Mouse (Mus musculus) gastrocnemius, postnatal 14 days (tissue): Measurements from ENCODE around the gene Top2a. TPM values are rescaled to one million over a fixed set of nuclear protein-coding genes. Genes with fewer than 3 reads are reported as not detected.

Experiments
- DNase-seq: peaks from one replicate; pipeline ENCODE4 v3.0.0; 2021; ENCODE audit warnings: mixed read lengths
- intact Hi-C: fragments of 180-260 bp; cut with DNase I; formaldehyde crosslinking; loops from one replicate; pipeline ENCODE4 v1.15.1; 2025; ENCODE audit warnings: low total_unique reads
- total RNA-seq, 2 experiments: library from RNA; stranded (reverse); gene quantifications; 2 replicates each; pipeline ENCODE4 v1.2.3; 2021

Top2a gene
- total RNA-seq, 2 experiments from 2014 or later: 13.8 to 16.9 TPM

DNA sequence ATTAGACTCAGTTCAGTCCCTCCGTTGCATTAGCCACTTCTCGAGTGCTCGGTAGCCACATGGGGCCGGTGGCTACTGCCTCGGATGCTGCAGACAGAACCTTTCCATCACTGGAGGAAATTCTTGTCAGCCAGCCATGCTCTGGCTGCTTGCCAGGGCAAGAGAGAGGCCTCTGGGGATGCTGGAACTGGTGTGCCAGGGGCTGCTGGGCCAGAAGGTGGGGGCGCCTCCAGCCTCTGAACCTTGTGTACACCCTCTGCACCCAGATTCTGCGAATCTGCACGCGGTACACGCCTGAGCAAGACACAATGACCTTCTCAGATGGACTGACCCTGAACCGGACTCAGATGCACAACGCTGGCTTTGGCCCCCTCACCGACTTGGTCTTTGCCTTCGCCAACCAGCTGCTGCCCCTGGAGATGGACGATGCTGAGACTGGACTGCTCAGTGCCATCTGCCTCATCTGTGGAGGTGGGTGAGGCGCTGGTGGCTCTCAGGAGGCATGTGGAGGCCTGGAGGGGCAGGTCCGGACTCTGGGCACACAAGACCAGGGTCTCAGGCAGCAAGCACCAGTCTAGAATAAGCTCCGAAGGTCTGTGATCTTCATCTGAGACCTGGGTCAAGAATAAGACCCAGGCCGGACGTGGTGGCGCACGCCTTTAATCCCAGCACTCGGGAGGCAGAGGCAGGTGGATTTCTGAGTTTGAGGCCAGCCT lies 52.5 kb downstream of the Top2a start:
- intact Hi-C loops: loop anchor here (2.0 to 10.0 kb wide), 2 partner anchors 45 to 117 kb away; partner anchors contain the start of gene Rara
- no peak for DNase-seq

DNA sequence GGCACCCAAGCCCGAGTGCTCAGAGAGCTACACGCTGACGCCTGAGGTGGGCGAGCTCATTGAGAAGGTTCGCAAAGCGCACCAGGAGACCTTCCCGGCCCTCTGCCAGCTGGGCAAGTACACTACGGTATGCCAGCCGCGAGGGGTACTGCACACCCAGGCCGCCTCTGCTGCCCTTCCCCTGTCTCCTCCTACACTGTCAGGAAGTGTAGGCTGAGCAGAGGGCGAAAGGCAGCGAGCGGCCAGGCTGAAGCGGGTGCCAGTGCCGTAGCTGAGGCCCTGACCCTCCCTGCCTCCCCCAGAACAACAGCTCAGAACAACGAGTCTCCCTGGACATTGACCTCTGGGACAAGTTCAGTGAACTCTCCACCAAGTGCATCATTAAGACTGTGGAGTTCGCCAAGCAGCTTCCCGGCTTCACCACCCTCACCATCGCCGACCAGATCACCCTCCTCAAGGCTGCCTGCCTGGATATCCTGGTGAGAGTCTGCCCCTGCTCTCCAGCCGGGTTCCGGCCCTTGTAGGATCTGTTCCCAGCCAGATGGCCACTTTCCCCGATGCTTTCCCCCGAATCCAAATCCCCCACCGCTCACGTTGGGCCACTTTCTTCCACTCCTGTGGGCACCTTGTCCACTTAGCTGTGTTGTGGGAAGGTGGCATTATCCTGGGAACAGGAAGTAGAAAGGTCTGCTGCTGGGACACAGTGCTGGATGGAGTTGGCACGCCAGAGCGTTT lies 53.6 kb downstream of the Top2a start:
- DNase-seq: no peak
- intact Hi-C loops: loop anchor here (2.0 to 10.0 kb wide), 2 partner anchors 44 to 116 kb away; partner anchors contain the start of gene Rara

DNA sequence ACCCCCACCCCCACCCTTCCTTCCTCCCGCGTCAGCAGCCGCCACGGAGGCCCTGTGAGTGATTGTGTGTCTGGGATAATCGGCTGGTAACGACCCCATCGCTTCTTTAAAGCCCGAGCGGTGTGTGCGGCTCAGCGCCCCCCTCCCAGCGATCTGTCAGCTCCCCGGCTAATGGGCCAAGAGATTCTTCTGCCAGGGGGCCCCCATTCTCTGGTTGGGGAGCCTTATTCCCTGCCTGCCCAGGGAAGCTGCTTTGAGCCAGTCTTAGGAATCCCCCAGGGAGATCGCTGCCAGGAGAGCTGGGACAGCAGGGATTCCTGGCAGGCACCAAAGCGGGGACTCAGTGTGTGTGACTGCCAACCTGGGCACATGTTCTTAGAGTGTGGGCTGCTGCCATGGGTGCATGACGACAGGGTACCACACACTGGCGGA lies 54.5 kb downstream of the Top2a start:
- no peak for DNase-seq
- intact Hi-C loops: no loop called here

DNA sequence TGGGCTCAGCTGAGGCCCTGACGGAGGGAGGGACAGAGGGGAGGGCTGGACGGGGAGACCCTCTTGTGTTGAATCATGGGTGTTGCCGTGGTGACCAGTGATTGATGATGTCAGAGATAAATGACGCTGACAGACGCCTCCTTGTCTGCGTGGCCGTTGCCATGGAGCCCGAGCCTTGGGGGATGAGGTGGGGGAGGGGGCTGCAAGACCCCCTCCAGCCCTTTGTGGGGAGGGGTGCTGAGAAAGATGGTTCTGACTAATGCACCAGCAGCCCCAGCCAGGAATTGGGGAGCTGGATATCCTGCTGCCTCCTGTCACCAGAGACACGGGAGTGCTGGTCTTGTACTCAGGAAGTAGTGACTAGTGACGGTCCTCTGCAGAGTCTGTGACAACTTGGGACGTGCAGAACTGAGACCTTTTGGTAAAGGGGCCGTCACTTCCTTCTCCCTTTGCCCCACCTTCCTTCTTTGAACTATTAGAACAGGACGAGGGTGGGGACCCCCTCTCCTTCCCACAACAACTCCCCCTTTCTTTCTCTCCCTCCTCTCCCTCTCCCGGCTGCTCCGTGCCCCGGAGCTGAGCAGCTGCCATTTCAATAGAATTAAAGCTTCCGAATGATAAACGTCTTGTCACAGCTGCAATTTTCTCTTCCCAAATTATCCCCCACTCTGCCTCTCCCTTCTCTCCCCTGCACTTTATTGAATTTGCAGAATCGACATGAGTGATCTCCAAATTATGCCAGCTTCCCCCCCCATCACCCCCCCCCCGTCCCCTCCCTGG lies 55.1 kb downstream of the Top2a start:
- intact Hi-C loops: no loop called here
- DNase-seq: no peak

DNA sequence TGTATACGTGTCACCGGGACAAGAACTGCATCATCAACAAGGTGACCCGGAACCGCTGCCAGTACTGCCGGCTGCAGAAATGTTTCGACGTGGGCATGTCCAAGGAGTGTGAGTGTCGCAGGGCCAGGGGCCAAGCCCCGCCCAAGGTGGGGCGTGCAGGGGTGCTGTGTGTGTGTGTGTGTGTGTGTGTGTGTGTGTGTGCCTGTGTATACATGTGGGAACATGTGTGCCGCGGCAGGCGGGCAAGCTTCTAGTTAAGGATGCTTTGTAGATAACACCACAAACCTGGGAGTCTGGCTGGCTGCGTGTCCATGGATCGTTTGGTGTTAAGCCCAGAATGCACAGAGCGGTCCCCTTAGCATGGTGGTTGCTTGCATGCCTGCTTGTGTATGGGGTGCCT lies 55.9 kb downstream of the Top2a start:
- intact Hi-C loops: no loop called here
- no peak for DNase-seq

DNA sequence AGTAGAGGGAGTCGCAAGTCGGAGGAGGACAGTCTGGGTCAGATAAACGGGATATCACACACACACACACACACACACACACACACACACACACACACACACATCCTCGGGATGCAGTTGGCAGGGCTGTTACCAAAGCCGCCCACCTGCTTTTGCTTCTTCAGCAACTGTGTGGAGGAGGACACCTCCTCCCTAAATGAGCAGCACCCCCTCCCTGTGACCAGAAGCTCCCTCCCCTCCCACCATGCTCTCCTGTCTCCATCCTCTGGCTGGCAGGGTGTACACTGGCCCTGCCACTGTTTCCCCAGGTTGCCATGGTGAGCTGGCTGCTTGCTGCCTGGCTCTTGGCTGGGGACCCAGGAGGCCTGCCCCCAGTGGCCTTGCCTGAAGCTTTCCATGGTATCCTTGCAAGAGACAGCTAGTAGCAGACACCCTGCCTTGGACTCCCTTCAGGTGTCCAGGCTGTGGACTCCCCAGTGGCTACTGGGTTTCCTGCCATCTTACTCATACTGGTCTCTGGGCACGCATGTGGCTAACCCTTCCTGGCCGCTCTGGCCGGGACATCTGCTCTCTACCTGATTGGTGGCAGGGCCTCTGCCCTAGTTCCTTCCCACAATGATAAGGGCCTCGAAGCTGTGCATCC lies 57.4 kb downstream of the Top2a start:
- peak; percentile 90 for DNase-seq
- intact Hi-C loops: no loop called here

DNA sequence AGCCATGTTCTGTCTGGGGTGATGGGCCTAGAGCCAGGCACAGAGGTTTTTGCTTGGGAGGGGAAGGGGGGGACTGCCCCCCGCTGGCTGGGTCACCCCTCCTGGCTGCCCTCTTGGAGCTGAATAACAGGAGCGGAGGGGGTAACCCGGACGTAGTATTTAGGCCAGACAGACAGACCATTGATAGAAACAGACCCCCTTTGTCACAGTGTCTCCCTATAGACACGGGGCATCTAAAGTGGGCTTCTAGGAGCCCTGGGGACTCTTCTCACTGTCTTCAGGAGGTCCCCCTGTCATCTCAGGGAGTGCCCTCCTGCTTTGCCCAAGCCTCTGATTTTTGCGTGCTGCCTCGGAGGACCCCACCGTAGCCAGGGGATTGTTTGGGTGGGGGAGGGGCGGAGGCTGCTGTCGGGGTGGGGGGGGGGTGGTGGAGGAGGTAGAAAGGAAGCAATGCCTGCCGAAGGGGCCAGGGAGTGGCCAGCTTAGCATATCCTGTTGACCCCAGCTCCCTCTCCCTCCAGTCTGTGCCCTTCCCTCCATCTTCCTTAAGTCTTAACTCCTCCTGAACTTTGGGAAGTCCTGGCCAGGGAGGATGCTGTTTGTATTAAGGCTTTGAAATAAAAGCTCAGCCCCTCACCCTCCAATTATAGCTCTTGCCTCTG lies 58.4 kb downstream of the Top2a start:
- no peak for DNase-seq
- intact Hi-C loops: no loop called here

DNA sequence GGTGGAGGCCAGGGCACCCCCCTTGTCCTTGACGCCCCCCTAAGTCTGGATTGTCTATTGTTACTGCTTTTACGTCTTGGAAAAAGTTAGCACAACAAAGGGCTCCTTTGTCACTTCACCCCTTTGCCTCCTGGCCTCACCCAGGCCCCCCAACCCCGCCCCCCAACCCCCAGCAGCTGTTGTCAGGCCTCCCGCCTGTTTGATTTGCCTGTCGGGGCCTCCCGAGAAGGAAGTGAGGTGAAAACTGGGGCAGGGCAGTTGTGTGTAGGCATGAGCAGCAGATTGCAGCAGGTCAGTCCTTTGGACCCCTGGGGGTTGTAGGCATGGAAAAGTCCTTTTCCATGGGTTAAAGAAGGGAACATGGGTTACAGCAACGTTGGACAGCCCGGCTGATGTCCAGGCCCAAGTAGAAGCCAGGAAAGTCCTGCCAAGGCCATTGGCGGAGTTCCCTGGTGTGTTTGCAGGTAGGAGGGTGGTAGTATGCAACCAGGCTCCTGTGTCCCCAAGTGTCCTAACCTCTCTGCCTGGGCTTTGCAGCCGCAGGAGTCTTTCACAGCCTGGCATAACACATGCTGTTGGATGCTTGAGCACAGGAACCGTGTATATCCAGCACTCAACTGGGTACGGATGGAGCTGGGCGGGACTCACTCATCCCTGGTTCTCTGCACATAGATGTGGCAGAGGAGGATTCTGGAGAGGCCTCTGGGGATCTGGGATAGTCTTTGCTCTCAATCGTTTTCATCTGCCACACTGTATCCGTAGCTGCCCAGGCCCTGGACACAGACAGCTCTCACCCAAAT lies 59.2 kb downstream of the Top2a start:
- no peak for DNase-seq
- intact Hi-C loops: no loop called here

DNA sequence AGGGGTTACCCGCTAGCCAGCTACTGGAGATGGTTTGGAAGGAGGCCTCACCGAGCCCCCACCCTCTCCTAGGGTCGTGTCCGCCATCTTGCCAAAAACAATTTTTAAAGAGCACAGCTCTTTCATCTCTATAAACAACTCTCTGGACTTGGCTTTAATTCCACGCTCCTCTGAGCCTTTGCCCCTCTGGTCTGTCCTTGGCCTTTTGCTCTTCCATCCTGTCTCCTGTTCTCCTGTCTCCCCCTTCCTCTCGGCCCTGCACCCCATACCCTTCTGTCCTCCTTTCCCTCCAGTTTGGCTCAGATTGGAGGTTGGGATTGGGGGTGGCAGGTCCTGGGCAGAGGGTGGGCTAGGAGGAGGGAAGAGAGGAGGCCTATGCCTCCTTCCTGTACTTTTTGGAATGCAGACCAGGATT lies 59.8 kb downstream of the Top2a start:
- DNase-seq: no peak
- intact Hi-C loops: no loop called here

DNA sequence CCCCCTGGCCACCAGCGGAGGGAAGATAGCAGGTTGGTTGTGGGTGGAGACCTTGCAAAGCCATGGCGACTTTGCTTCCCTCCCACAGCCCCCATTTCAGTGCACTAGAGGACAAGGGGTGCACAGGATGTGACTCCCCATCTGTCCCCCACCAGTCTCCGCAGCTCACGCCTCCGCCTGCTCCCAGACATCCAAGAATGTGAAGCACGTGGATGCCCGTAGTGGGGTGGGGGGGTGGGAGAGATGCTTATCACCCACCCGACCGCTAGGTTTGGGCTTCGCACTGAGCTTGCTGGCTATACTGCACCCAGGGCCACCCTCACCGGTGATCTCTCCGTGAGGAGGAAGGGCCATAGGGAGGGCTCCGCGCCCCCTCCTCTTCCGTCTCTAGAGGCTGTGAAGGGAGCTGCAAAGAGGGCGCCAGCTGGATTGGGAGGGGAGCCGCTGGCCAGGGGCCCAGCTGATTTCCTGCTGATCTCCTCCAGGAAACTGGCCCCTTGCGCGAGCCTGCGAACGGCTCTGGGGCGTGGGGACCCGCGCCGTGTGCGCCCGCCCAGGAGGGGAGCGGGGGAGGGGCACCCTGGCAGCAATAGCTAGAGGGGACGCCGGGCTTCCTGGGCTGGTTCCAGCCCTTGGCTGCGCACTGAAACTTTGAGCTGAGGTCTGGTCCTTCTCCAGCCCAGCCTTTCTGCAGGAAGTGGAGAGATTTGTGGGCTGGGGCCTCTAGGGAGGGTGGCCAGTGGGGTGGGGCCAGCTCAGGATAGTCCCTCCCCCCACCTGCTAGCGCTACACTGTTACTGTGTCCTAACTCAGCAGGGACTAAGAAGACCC lies 60.6 kb downstream of the Top2a start:
- DNase-seq: peak; percentile 87
- intact Hi-C loops: no loop called here

DNA sequence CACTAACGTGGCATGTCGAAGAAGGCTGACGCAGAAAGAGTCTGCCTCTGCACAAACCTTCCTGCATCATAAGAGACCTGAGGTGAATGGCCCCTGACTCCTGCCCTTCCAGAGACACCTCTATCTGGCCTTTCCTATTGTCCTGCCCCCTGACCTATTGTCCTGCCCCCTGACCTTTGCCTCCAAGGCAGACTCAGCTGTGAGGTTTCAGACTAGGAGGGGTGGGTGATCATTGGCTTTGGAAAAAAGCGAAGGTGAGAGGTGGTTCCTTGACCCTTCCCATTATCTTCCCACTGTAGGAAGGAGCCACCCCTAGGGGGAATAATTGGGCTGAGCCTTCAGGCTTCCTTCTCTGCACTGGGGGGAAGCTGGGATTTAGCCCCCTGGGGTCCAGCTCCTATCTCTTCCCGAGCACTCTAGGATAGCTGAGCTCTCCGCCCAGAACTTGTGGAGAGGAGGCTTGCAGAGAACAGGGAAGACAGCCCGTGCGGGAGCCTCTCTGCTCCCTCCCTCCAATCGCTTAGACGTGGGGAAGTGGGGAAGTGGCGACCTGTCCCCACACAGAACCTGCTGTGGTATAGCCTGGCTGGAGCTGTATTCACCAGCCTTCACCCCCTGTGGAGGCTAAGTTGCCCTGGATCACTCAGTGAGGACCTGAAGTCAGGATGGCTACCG lies 61.4 kb downstream of the Top2a start:
- DNase-seq: no peak
- intact Hi-C loops: no loop called here

DNA sequence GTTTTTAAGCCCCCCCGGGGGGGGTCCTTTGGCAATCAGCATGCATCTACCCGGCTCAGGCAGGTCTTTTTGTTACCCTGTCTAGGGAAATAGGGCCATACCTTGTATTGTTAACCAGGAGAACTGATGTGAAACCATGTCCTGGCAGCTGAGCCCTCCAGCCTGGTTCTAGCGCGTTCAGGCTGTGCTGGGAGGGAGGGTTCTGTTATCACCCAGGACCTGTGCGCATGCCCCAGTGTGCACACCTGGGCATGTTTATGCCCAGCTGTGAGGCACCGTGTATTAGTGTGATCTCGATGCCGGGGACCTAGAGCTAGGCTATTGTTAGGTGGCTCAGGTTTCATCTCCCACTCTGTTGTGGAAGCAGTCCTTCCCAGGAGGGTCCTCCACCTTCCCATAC lies 62.2 kb downstream of the Top2a start:
- intact Hi-C loops: no loop called here
- no peak for DNase-seq

DNA sequence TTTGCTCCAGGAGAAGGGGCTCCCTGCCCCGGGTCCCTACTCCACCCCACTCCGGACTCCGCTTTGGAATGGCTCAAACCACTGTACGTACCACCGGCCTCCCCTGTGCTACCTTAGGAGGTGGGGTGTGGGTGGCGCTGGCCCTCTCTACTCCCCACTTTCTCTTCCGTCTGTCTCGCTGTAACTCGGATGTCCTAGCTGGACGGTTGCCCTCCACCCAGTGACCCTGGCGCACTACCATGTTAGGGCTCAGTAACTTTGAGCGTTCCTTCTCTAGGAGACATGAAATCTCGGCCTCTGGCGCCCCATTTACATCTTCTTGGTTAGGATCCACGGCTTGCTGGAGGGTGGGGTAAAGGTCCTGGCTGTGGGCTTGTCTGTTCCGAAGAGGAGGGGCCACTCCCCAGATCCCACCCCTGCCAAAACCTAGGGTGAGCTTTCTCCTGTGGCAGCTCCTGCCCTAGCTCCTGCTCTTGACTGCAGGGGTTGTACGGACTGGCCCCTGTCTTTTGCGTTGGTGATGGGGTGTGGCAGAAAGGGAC lies 62.9 kb downstream of the Top2a start:
- peak; percentile 57 for DNase-seq
- intact Hi-C loops: no loop called here

DNA sequence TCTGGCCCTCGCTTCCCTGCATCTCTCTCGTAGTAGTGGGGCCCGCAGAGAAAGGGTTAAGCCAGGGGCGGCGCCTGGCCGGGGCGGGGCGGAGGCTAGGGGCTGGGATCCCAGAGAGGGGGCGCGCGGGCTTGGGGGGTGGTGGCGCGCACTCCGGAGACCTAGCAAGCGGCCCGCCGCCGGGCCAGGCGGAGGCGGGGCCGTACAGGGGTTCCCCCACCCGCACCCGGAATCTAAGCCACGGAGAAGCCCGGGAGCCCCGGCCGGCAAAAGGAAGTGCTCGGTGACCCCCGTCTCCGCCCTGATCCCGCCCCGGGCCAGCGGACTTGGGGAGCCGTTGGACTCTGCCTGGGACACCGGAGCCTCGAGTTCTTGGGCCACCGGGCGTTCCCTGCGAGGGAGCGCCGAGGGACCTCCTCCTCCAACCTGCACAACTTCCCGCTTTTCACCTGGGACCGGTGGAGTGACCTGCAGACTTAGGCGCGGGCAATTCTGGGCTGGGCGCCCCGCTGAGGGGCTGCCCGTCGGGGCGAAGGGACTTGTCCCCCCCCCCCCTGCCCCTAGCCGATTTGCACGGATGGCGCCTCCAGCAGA lies 63.6 kb downstream of the Top2a start:
- intact Hi-C loops: no loop called here
- peak; percentile 82 for DNase-seq

DNA sequence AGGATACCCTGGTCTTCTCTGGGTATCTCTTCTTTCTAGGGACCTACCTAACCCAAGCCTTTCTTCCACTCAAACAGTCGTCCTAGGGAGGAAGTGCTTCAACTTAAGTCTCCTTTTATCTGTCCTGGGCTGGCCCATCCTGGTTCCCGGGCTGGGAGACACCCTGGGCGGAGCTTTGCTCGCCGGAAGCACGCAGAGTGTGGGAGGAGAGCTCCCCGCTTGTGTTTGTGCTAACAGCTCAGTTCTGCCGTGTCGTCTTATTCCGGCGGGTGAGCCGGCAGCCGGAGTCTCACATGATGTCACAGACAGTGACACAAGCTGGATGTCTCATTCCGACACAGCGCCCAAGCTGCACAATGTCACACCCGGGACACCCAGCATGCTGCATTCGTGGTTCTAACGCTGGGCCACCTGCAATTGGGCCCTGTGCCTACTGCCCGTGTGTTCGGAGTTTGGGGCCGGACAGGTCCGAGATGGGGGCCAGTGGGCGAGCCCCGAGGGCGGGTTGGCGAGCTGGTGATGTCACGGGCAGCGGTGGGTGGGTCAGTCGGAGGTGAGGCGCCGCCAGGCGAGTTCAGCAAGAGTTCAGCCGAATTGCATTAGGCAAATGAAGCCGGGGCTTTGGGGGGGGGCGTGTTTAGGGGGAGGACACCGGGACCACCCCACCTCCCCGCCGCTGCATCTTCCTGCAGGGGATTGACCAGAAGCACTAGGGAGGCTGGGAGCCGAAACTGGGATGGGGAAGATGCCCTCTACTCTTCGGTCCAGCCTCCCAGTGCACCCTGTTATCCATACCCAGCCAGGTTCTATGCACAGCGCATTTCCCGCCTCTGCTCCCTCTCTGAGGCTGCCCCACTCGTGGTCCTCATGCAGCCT lies 64.3 kb downstream of the Top2a start:
- intact Hi-C loops: no loop called here

DNA sequence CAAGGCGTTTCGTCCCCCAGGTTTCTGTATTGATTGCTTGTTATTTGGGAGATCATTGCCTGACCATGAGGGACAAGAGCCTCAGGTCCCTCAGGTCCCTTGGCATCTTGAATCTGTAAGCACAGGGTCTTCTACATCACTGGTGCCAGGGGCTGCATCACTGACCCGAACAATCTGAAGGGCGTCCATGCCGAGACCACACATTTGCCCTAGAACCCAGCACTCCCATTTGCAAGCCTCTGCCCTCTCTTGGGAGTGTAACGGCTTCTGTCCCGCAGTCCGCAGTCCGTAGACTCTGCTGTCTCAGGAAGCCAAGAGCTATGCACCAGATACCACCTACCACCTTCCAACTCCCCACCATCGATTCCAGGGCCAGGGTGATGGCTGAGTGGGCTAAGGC lies 67.6 kb downstream of the Top2a start:
- intact Hi-C loops: no loop called here
- no peak for DNase-seq

More for the DNA sequence above, 64.3 kb downstream of the Top2a start:
- DNase-seq: peak; percentile 82
